ENCODE assay signal across 8 mouse cellular contexts in genomic region chr5:129594116-129595114, GRCm38 (mm10). TPM values are rescaled to one million over a fixed set of nuclear protein-coding genes. Genes with fewer than 3 reads are reported as not detected.
DNase-seq lines count a peak whose midpoint lies in the region; ATAC-seq and TF ChIP-seq lines count a peak whose summit lies in the region.
"Had no signal": no experiment of that assay in that cellular context is flagged by ENCODE, and none has a peak within 500 bp of the region (broad histone marks: within the 10 kb centered on the region; RNA-seq: fewer than 3 reads in every experiment).

No protein-coding gene starts in this region.

- no peaks in the 10 kb centered on the region for H3K9me3 ChIP-seq in limb, embryonic 10.5 days (replicated peaks)
- 0 out of 2 replicates have a peak, but pooled peaks cover 2% of the 10 kb centered on the region for H3K9me3 ChIP-seq in midbrain, postnatal 0 days (ENCODE audit: low read length)

- no peak overlapping the region for H3K27ac ChIP-seq in kidney, adult 2 months (ENCODE audit: insufficient read depth, low read depth, low read length)
- H3K27ac ChIP-seq in limb, embryonic 10.5 days, result 0 out of 2 replicates have a peak overlapping the region, but pooled peaks have one; percentile 2
- H3K27ac ChIP-seq in midbrain, postnatal 0 days (ENCODE audit: low read depth, low read length), result no peak overlapping the region
- H3K27ac ChIP-seq: midbrain, embryonic 12.5 days had no signal

- no peak overlapping the region for H3K4me2 ChIP-seq in midbrain, postnatal 0 days (ENCODE audit: low read depth, low read length, poor library complexity, severe bottlenecking)
- H3K4me2 ChIP-seq: midbrain, embryonic 12.5 days had no signal

- peak; percentile 90 for ATAC-seq in activated CD4-positive, CD25-positive, alpha-beta regulatory T cell, adult 4 months
- peak; percentile 48; the same call in 1 of the 2 replicates for ATAC-seq in midbrain, postnatal 0 days (ENCODE audit: low FRiP score)

- WGBS in kidney, adult 2 months, result 43% methylated on average over 19 of the region's 19 CpGs
- WGBS in limb, embryonic 10.5 days, result 38% methylated on average over 19 of the region's 19 CpGs
- WGBS in midbrain, postnatal 0 days, result 47% methylated on average over 19 of the region's 19 CpGs

- no peaks in the 10 kb centered on the region for H3K36me3 ChIP-seq in kidney, adult 2 months (ENCODE audit: control insufficient read depth, insufficient read depth, low read length)
- 0 out of 2 replicates have a peak, but pooled peaks cover 5% of the 10 kb centered on the region for H3K36me3 ChIP-seq in limb, embryonic 10.5 days
- H3K36me3 ChIP-seq in midbrain, postnatal 0 days (ENCODE audit: insufficient read depth, low read length), result peaks cover 19% of the 10 kb centered on the region

- no peaks in the 10 kb centered on the region for H3K4me1 ChIP-seq in kidney, adult 2 months (ENCODE audit: control insufficient read depth, insufficient read depth, low read length)
- H3K4me1 ChIP-seq in limb, embryonic 10.5 days, result peaks cover 14% of the 10 kb centered on the region
- H3K4me1 ChIP-seq in midbrain, postnatal 0 days (ENCODE audit: insufficient read depth, low read length), result peaks cover 9% of the 10 kb centered on the region; the same call in 1 of the 2 replicates

- TF ChIP-seq POLR2A in kidney, adult 2 months (IDR thresholded peaks at IDR 0.05; ENCODE audit: low read depth, low read length), result no peak

- TF ChIP-seq CTCF in kidney, adult 2 months (conservative IDR thresholded peaks at IDR 0.05; ENCODE audit: insufficient read depth, insufficient read length, low read depth, low read length), result peak; percentile 99
- peak; percentile 99 for TF ChIP-seq CTCF in midbrain, postnatal 0 days (IDR thresholded peaks at IDR 0.05)

- DNase-seq in cerebellum, postnatal 14 days, result peak; percentile 95 to 97
- DNase-seq in gastrocnemius, adult 8-10 months (ENCODE audit: low spot score in 2 of 2), result peak; percentile 36 to 63
- DNase-seq in kidney, adult 2 months, result peak; percentile 80
- peak; percentile 93 for DNase-seq in limb, embryonic 10.5 days (ENCODE audit: low spot score)
- DNase-seq in midbrain, postnatal 0 days (ENCODE audit: low spot score), result peak; percentile 88
- peak; percentile 65 to 88 for DNase-seq in spleen, postnatal 10 days (ENCODE audit: low spot score in 2 of 2)

- H3K4me3 ChIP-seq in kidney, adult 2 months (ENCODE audit: insufficient read depth, low read depth, low read length), result no peak overlapping the region
- no peak overlapping the region for H3K4me3 ChIP-seq in limb, embryonic 10.5 days
- H3K4me3 ChIP-seq in midbrain, postnatal 0 days (ENCODE audit: low read depth, low read length), result no peak overlapping the region
- H3K4me3 ChIP-seq: midbrain, embryonic 12.5 days had no signal

- no peaks in the 10 kb centered on the region for H3K27me3 ChIP-seq in kidney, adult 2 months (replicated peaks; ENCODE audit: control insufficient read depth, insufficient read depth, low read length)
- peaks cover 17% of the 10 kb centered on the region; the same call in 1 of the 2 replicates for H3K27me3 ChIP-seq in limb, embryonic 10.5 days (ENCODE audit: low read depth, poor library complexity, severe bottlenecking)
- H3K27me3 ChIP-seq in midbrain, postnatal 0 days (ENCODE audit: insufficient read depth, low read length), result no peaks in the 10 kb centered on the region
- H3K27me3 ChIP-seq: midbrain, embryonic 12.5 days had no signal

- H3K9ac ChIP-seq in midbrain, postnatal 0 days (replicated peaks; ENCODE audit: low read length, poor library complexity, severe bottlenecking), result peak overlapping the region; percentile 29; the same call in 1 of the 2 replicates
- H3K9ac ChIP-seq: midbrain, embryonic 12.5 days had no signal

RNA-seq across cellular contexts. Expression of gene Mmp17, which starts 10.4 kb away (rescaled TPM):
- under 1 TPM; 0.07 to 0.09 TPM for polyA plus RNA-seq in activated CD4-positive, CD25-positive, alpha-beta regulatory T cell, adult 4 months (2017; shearing (Covaris generic))
- total RNA-seq in gastrocnemius, adult 8-10 months (2022), result under 1 TPM; 0.22 to 0.58 (median 0.40) TPM
- 1.6 and 2.5 TPM in 2 replicates for polyA plus RNA-seq in kidney, adult 2 months (2012; rRNA removed)
- 1.4 and 1.5 TPM in 2 replicates for polyA plus RNA-seq in limb, embryonic 10.5 days (2016; fragmentation: Nextera tagmentation; extraction: Ambion mirVana)
- 22.9 and 24.6 TPM in 2 replicates for total RNA-seq in midbrain, postnatal 0 days (2014; rRNA removed)
- polyA plus RNA-seq in midbrain, postnatal 0 days (2015; fragmentation: Nextera tagmentation; extraction: Ambion mirVana), result 10.0 and 11.6 TPM in 2 replicates
